8 mouse cellular contexts compared by ENCODE assay signal in genomic region chr5:119777836-119778235, GRCm38 (mm10). TPM values are rescaled to one million over a fixed set of nuclear protein-coding genes. Genes with fewer than 3 reads are reported as not detected.
A peak's percentile ranks its signal among the peaks of the same experiment; 100 is the strongest.
DNase-seq lines count a peak whose midpoint lies in the region; ATAC-seq and TF ChIP-seq lines count a peak whose summit lies in the region.
"Had no signal": no experiment of that assay in that cellular context is flagged by ENCODE, and none has a peak within 500 bp of the region (broad histone marks: within the 10 kb centered on the region; RNA-seq: fewer than 3 reads in every experiment).

No protein-coding gene starts in this region.

- 0 out of 2 replicates have a peak, but pooled peaks cover 3% of the 10 kb centered on the region for H3K27me3 ChIP-seq in intestine, postnatal 0 days (replicated peaks; ENCODE audit: control insufficient read depth, insufficient read depth, low read length)
- H3K27me3 ChIP-seq in intestine, embryonic 15.5 days (replicated peaks) = peaks cover 15% of the 10 kb centered on the region
- H3K27me3 ChIP-seq in hindbrain, embryonic 12.5 days = peaks cover 25% of the 10 kb centered on the region

- intact Hi-C loops in heart, postnatal 10 days (cut with DNase I) = loop anchor here (1.0 to 5.0 kb wide), 2 partner anchors 36 to 310 kb away; no protein-coding TSS in a partner anchor

- peak; percentile 75 for TF ChIP-seq CTCF in intestine, postnatal 0 days (IDR thresholded peaks at IDR 0.05; ENCODE audit: low read depth)

- H3K27ac ChIP-seq in intestine, postnatal 0 days (ENCODE audit: low read depth, low read length) = no peak overlapping the region
- no peak overlapping the region for H3K27ac ChIP-seq in intestine, embryonic 15.5 days
- no peak overlapping the region for H3K27ac ChIP-seq in hindbrain, embryonic 12.5 days

- no peak overlapping the region for H3K4me2 ChIP-seq in intestine, postnatal 0 days (replicated peaks; ENCODE audit: low read depth)
- H3K4me2 ChIP-seq in intestine, embryonic 15.5 days (replicated peaks) = no peak overlapping the region
- H3K4me2 ChIP-seq in hindbrain, embryonic 12.5 days (replicated peaks) = no peak overlapping the region

- ATAC-seq in intestine, postnatal 0 days = no peak
- no peak for ATAC-seq in intestine, embryonic 15.5 days
- ATAC-seq in hindbrain, embryonic 12.5 days (ENCODE audit: low FRiP score) = no peak

- 17% methylated on average over 2 of the region's 2 CpGs for WGBS in intestine, postnatal 0 days
- 20% methylated on average over 2 of the region's 2 CpGs for WGBS in intestine, embryonic 15.5 days
- WGBS in hindbrain, embryonic 12.5 days = 34% methylated on average over 2 of the region's 2 CpGs

- H3K9ac ChIP-seq in intestine, postnatal 0 days (ENCODE audit: low read depth, low read length) = no peak overlapping the region
- H3K9ac ChIP-seq in intestine, embryonic 15.5 days = no peak overlapping the region
- H3K9ac ChIP-seq in hindbrain, embryonic 12.5 days = no peak overlapping the region

- DNase-seq in urinary bladder, postnatal 25 days (ENCODE audit: low spot score) = peak; percentile 17
- DNase-seq in urinary bladder, postnatal 10 days (ENCODE audit: low spot score) = no peak
- DNase-seq in heart, postnatal 10 days = peak; percentile 60 to 66
- DNase-seq in retina, postnatal 7 days (ENCODE audit: low read depth, low spot score) = peak; percentile 48

- no peaks in the 10 kb centered on the region for H3K9me3 ChIP-seq in intestine, postnatal 0 days (ENCODE audit: control insufficient read depth)
- no peaks in the 10 kb centered on the region for H3K9me3 ChIP-seq in intestine, embryonic 15.5 days
- H3K9me3 ChIP-seq in hindbrain, embryonic 12.5 days (replicated peaks) = no peaks in the 10 kb centered on the region

- no peaks in the 10 kb centered on the region for H3K36me3 ChIP-seq in intestine, postnatal 0 days (ENCODE audit: control insufficient read depth, insufficient read depth)
- H3K36me3 ChIP-seq in intestine, embryonic 15.5 days = no peaks in the 10 kb centered on the region
- no peaks in the 10 kb centered on the region for H3K36me3 ChIP-seq in hindbrain, embryonic 12.5 days

- no peak overlapping the region for H3K4me3 ChIP-seq in intestine, postnatal 0 days (ENCODE audit: low read depth, low read length)
- H3K4me3 ChIP-seq in intestine, embryonic 15.5 days (replicated peaks) = no peak overlapping the region
- no peak overlapping the region for H3K4me3 ChIP-seq in hindbrain, embryonic 12.5 days

- no peaks in the 10 kb centered on the region for H3K4me1 ChIP-seq in intestine, postnatal 0 days (replicated peaks; ENCODE audit: control insufficient read depth, insufficient read depth, low read length)
- H3K4me1 ChIP-seq in intestine, embryonic 15.5 days (replicated peaks) = no peaks in the 10 kb centered on the region
- no peaks in the 10 kb centered on the region for H3K4me1 ChIP-seq in hindbrain, embryonic 12.5 days

RNA-seq across cellular contexts. Expression of gene Tbx5, which starts 54.6 kb away (rescaled TPM):
- polyA plus RNA-seq in intestine, postnatal 0 days (2015; fragmentation: Nextera tagmentation; extraction: Ambion mirVana) = not detected in 2 replicates
- 0.13 TPM in 1 of 2 replicates, not detected in the other for polyA plus RNA-seq in intestine, embryonic 15.5 days (2015; fragmentation: Nextera tagmentation; extraction: Ambion mirVana)
- total RNA-seq in heart, postnatal 10 days (2021) = 10 to 100 TPM; 28.0 to 32.2 TPM
- polyA plus RNA-seq in hindbrain, embryonic 12.5 days (2016; fragmentation: Nextera tagmentation; extraction: Ambion mirVana) = 0.09 and 0.13 TPM in 2 replicates
- total RNA-seq: layer of hippocampus, postnatal 25 days had no signal
